Mouse (Mus musculus) MN1 (cell line): ENCODE measurements around the gene Sez6l2.
A peak's percentile ranks its signal among the peaks of the same experiment; 100 is the strongest.

Source experiments
- DNase-seq: peaks from one replicate; pipeline ENCODE4 v3.0.0-alpha.2; 2016; ENCODE audit warnings: low spot score

Gene Sez6l2

GRCm38 (mm10) chr7:126961095-126961494 is 10.7 kb downstream of the Sez6l2 start:
- DNase-seq, result no peak

- no peak for DNase-seq
Measured at GRCm38 (mm10) chr7:126961965-126962364, 11.6 kb downstream of the Sez6l2 start.

DNA sequence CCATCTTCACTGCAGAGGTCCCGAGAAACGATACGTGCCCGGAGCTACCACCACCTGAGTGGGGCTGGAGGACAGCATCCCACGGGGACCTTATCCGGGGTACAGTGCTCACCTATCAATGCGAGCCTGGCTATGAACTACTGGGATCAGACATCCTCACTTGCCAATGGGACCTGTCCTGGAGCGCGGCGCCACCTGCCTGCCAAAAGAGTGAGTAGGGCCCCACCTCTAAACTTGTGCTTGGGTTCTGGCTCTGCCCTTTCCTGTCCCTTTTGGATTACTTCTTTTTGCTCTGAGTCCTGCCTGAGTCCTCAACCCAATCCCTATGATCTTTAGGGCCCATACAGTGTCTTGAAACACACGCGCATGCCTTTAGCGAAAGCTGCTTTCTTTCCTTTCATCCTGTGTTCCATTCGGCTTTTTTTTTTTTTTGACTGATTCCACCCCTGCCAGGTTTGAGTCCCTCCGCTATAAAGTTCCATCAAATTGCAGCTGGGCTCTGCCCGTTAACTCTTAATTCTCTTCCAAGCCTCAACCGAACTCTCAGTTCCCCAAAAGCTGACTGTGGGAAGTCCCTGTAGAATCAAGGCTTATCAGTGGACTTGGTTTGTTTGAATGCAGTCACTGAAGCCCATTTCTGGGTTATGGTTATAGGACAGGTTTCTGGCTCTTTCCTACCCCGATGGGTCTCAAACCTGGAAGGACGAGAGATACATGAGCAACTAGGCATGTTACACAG is 13.4 kb downstream of the Sez6l2 start:
- DNase-seq, result no peak

- no peak for DNase-seq
Measured at GRCm38 (mm10) chr7:126965568-126965967, 15.2 kb downstream of the Sez6l2 start.

- no peak for DNase-seq
Measured at GRCm38 (mm10) chr7:126967361-126967760, 17.0 kb downstream of the Sez6l2 start.

GRCm38 (mm10) chr7:126975493-126975892 is 25.1 kb downstream of the Sez6l2 start:
- DNase-seq, result no peak

DNA sequence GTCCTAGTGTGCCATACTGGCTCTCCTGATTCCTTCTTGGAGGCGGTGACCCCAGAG is 25.4 kb downstream of the Sez6l2 start, which contains the start of gene Cdipt:
Gene Cdipt, plus strand, starts transcription at position 22 of the 57 bp plus-strand sequence.
- DNase-seq, result no peak

GRCm38 (mm10) chr7:126975950-126976866 is 25.8 kb downstream of the Sez6l2 start, which contains the start of gene Cdiptos:
TSS of gene Cdiptos (minus strand) at chr7:126976098.
- DNase-seq, result peak; percentile 97

DNA sequence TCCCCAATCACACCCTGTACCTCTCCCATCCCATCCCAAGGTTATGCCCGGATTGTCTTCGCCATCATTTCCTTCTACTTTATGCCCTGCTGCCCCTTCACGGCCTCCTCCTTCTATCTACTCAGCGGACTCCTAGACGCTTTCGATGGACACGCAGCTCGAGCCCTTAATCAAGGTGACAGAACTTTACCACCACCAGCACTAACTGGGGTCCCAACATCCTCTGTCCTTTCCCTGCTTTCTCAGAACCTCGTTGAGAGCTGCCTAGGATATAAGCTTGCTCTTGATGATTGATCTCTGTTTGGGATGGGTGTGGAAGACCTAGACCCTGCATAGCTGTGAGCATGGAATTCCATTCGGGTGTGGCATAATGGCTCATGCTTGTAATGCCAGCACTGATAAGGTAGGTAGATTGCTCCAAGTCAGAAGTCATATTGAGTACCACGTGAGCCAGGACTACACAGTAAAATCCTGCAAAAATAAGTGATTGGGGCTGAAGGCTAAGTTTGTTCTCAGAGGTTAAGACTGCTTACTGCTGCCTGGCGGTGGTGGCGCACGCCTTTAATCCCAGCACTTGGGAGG is 26.6 kb downstream of the Sez6l2 start:
- DNase-seq, result peak; percentile 30

GRCm38 (mm10) chr7:126978841-126979240 is 28.5 kb downstream of the Sez6l2 start:
- DNase-seq, result no peak

DNA sequence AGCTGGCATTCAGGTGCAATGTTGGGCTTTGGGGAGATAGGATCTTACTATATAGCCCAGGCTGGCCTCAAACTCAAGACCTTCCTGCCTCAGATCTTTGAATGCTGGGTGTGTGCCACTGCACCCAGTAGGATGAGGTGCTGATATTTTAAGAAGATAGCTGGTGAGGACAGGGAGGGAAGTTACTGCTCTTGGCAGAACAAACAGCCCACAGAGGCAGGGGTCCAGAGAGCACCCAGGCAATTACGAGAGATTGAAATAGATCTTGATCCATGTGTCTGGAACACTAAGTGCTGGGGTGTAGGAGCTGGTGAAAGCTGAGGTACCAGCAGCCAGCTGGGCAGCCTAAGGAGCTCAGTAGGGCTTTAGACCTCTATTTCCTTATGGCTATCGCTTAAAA is 31.2 kb downstream of the Sez6l2 start:
- DNase-seq, result no peak

DNA sequence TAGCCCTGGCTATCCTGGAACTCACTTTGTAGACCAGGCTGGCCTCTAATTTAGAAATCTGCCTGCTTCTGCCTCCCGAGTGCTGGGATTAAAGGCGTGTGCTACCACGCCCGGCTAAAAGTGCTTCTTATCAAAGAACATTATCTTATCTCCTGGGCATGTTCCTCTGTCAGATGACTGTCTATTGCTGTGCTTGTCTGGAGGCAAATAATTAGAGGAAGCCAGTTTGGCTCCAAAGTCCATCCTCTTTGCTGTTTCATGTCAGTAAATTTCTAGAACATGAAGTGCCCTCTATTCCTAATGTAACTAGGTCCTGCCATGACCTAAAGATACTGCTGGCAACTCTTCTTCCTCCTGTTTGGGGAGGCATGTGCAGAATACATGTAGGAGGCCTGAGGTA is 31.7 kb downstream of the Sez6l2 start:
- no peak for DNase-seq

DNA sequence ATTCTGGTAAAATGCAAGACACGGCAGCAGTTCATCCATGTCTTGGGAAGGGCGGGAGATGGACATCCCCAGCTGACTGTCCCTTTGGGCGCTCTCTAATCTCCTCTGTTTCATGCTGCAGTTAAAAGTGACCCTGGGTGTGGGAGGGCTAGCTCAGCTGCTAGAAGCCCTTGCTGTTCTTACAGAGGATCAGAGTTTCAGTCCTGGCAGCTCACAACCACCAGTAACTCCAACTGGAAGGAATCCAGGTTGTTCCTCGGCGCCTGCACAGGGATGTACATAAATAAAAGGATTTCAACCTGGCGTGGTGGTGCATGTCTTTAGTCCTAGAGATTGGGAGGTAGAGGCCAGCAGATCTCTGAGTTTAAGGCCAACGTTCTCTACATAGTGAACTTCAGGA is 32.8 kb downstream of the Sez6l2 start:
- no peak for DNase-seq

DNA sequence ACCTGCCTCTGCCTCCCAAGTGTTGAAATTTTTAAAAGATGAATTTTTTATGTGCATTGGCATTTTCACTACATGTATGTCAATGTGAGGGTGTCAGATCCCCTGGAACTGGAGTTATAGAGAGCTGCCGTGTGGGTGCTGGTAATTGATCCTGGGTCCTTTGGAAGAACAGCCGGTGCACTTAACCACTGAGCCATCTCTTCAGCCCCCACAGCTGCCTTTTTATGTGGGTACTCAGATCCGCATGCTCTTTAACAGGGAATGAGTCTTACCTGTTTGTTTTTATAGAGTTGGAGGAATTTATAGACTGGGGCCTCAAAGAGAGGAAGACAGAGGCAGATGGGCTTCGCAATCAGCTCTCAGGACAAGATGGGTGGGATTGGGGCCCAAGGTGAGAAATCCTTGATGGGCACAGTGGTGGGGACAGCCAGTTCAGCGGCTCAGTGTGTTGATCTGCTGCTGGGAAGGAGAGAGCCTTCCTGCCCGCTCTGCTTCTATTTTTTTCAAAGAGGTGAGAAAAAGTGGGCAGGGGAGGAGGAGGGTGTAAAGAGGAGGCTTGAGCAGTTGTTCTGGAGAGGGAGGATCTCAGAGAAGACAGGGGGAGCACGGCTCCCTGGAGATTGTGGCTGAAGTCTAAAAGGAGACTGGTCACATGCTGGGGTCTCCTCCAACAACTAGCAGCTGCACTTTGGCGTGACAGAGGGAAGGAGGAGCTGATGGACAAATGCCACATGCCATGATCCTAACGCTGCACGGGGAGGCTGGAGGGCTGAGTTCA is 34.5 kb downstream of the Sez6l2 start:
- DNase-seq, result no peak

- peak; percentile 63 for DNase-seq
Measured at GRCm38 (mm10) chr7:126986319-126986718, 36.0 kb downstream of the Sez6l2 start.

- no peak for DNase-seq
Measured at GRCm38 (mm10) chr7:126988816-126989215, 38.5 kb downstream of the Sez6l2 start.

DNA sequence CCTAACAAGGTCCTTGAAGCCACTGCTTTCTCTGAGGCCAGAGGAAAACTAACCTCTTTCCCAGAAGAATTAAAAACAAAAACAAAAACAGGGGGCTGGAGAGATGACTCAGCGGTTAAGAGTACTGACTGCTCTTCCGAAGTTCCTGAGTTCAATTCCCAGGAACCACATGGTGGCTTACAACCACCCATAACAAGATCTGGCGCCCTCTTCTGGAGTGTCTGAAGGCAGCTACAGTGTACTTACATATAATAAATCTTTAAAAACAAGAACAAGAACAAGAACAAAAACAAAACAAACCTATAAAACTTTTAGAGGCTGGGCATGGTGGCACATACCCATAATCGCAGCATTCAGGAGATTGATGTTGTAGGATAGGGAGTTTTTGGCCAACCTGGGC is 46.1 kb downstream of the Sez6l2 start:
- DNase-seq, result no peak

DNA sequence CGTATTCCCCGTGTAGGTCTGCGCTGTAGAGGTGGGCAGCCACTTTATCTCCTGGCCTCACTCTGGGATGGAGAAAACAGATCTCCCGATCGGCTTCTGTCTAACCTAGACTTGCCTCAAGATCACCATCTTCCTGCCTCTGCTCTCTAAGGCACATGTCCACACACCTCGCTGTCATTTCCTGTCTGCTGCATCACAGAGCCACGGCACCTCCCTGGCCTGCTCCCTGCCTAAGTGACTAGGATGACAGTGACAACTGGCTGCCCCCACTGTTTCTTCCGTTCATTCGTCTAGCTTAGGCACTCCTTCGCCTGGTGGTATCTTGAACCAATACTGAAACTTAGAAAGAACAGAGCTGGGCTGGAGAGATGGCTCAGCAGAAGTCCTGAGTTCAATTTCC is 49.2 kb downstream of the Sez6l2 start:
- DNase-seq, result no peak

DNA sequence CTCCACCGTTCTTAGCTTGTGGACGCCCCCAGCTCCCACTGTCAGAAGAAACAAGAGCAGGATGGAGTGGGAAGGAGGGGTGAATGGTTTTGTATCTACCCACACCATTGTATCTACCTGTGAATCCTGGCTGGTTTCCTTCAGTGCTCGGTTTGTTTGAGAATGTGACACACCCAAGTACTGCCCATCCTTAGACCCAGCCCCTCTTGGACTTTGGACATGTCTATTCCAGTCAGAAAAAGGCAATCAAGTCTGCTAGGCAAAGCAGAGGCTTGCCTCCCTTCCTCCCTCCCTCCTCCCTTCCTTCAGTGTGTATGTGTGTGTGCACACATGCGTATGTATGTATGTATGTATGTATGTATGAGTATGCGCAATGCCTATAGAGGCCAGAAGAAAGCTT is 53.3 kb downstream of the Sez6l2 start:
- no peak for DNase-seq

DNA sequence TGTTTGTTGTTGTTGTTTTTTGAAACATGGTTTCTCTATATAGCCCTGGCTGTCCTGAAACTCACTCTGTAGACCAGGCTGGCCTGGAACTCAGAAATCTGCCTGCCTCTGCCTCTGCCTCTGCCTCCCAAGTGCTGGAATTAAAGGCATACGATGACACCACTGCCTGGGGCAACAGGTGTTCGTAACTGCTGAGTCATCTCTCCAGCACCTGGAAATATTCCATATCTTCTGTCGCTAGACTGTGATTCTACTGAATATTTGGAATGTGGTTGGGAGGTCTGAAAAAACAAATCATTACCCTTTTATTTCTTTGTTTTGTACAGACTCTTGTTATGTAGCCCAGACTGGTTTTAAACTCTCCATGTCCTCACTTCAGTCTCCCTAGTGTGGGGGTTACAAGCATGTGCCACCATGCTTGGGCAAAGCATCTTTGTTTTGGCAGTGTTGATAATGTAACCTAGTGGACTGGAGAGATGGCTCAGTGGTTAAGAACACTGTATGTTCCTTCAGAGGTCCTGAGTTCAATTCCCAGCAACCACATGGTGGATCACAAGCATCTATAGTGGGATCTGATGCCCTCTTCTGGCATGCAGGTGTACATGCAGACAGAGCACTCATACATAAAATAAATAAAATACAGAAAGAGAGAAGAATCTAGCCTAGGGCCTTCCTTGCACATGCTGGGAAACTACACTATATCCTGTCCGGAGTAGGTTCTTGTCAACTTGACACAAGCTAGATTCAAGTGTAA is 53.9 kb downstream of the Sez6l2 start:
- DNase-seq, result no peak

DNA sequence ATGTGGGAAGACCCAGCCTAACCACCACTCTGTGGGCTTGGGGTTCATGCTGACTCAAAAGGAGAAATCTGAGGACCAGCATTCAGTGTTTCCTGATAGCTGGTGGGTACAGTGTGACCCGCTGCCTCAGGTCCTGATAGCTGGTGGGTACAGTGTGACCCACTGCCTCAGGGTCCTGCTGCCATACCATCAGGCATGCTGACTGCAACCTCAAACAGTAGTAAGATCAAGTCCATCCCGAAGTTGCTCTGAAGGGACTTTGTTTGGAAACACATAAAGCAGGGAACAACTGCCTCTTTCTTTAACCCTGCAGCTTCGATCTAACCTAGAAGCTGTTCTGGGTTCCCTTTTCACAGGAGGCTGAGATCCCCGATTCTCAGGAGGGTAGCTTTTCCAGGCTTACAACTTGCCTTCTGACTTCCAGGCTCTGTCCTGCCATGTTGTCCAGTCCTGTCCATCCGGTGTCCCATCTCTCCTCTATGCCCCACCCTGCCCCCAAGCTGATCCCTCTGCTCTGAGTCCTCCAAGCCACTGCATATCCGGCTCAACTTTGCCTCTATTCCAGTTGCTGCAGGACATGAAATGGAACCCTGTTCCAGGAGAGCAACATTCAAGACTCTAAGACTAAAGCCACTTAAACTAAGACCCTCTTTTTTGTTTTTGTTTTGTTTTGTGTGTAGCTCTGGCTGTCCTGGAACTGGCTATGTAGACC is 57.1 kb downstream of the Sez6l2 start:
- no peak for DNase-seq
